Mouse (Mus musculus) MEL (cell line): ENCODE data around the gene Bbs12. TPM values are rescaled to one million over a fixed set of nuclear protein-coding genes. Genes with fewer than 3 reads are reported as not detected.

Source experiments
- DNase-seq: peaks from one replicate; pipeline ENCODE4 v3.0.0; 2011; ENCODE audit warnings: low read depth, low spot score
- H3K27ac ChIP-seq: 2 replicates; pipeline ENCODE4 v1.5.1; 2012; ENCODE audit warnings: low read depth, mild to moderate bottlenecking, control low read depth, low read length, moderate library complexity; ENCODE audit not compliant: control insufficient read depth
- H3K27me3 ChIP-seq, 2 experiments: fragments of 150-350 bp in 1 of 2; sonication (generic) in 1 of 2; 2 replicates each; pipeline ENCODE4 v1.6.1; 2012; ENCODE audit warnings: low read length in 2 of 2, mild to moderate bottlenecking in 2 of 2, improper control_type of control experiment in 1 of 2, moderate library complexity in 1 of 2; ENCODE audit not compliant: insufficient read depth in 2 of 2, control insufficient read depth in 1 of 2
- H3K36me3 ChIP-seq, 2 experiments: 2 replicates each; pipeline ENCODE4 v1.6.1; 2012 to 2014; ENCODE audit warnings: low read length in 2 of 2, improper control_type of control experiment in 1 of 2, inconsistent platforms in 1 of 2, mild to moderate bottlenecking in 1 of 2; ENCODE audit not compliant: insufficient read depth in 2 of 2, control insufficient read depth in 1 of 2
- H3K4me1 ChIP-seq, 2 experiments: fragments of 150-350 bp in 1 of 2; sonication (generic) in 1 of 2; 2 replicates each; pipeline ENCODE4 v1.6.1; 2012; ENCODE audit warnings: low read length in 2 of 2, improper control_type of control experiment in 1 of 2, mild to moderate bottlenecking in 1 of 2; ENCODE audit not compliant: insufficient read depth in 2 of 2, control insufficient read depth in 1 of 2
- H3K4me3 ChIP-seq, 2 experiments: fragments of 150-350 bp in 1 of 2; sonication (generic) in 1 of 2; 2 replicates each; pipeline ENCODE4 v1.5.1; 2012; ENCODE audit warnings: low read depth in 2 of 2, low read length in 2 of 2, mild to moderate bottlenecking in 2 of 2, moderate library complexity in 2 of 2, control low read depth in 1 of 2, improper control_type of control experiment in 1 of 2; ENCODE audit not compliant: control insufficient read depth in 1 of 2, insufficient read depth in 1 of 2
- H3K79me2 ChIP-seq: 2 replicates; pipeline ENCODE4 v1.6.1; 2012; ENCODE audit warnings: mild to moderate bottlenecking, low read length, moderate library complexity; ENCODE audit not compliant: control insufficient read depth, poor library complexity, insufficient read depth
- H3K9ac ChIP-seq: 2 replicates; pipeline ENCODE4 v1.6.1; 2012; ENCODE audit warnings: low read depth, mild to moderate bottlenecking, control low read depth, low read length, moderate library complexity; ENCODE audit not compliant: control insufficient read depth, poor library complexity, severe bottlenecking
- H3K9me3 ChIP-seq: fragments of 150-350 bp; sonication (generic); replicated peaks from 2 replicates; pipeline ENCODE4 v1.6.1; 2012; ENCODE audit warnings: mild to moderate bottlenecking, low read length, improper control_type of control experiment, moderate library complexity; ENCODE audit not compliant: insufficient read depth
- BHLHE40 ChIP-seq: IDR thresholded peaks from 2 replicates; pipeline ENCODE4 v1.6.1; 2012; ENCODE audit warnings: low read depth, mild to moderate bottlenecking, inconsistent platforms, low read length, improper control_type of control experiment, borderline replicate concordance
- E2F4 ChIP-seq: IDR thresholded peaks from 2 replicates; pipeline ENCODE4 v1.6.1; 2011; ENCODE audit warnings: low read depth, low read length, improper control_type of control experiment, borderline replicate concordance
- GABPA ChIP-seq: IDR thresholded peaks from 2 replicates; pipeline ENCODE4 v1.6.1; 2012; ENCODE audit warnings: low read depth, mild to moderate bottlenecking, inconsistent platforms, low read length, improper control_type of control experiment, moderate library complexity
- GATA1 ChIP-seq: IDR thresholded peaks from 2 replicates; pipeline ENCODE4 v1.6.1; 2011; ENCODE audit warnings: low read depth, low read length, improper control_type of control experiment
- HCFC1 ChIP-seq: IDR thresholded peaks from 2 replicates; pipeline ENCODE4 v1.6.1; 2012; ENCODE audit warnings: low read depth, mild to moderate bottlenecking, inconsistent platforms, low read length, improper control_type of control experiment, moderate library complexity
- JUND ChIP-seq: IDR thresholded peaks from 2 replicates; pipeline ENCODE4 v1.6.1; 2011; ENCODE audit warnings: low read depth, mild to moderate bottlenecking, improper control_type of control experiment, low read length
- KAT2A ChIP-seq: conservative IDR thresholded peaks from 2 replicates; pipeline ENCODE4 v1.6.1; 2012; ENCODE audit warnings: low read depth, low read length, improper control_type of control experiment, inconsistent platforms
- MAX ChIP-seq: IDR thresholded peaks from 2 replicates; pipeline ENCODE4 v1.6.1; 2011; ENCODE audit warnings: low read length, improper control_type of control experiment
- MEF2A ChIP-seq: IDR thresholded peaks from 2 replicates; pipeline ENCODE4 v1.6.1; 2014; ENCODE audit warnings: low read depth, mild to moderate bottlenecking, inconsistent platforms, low read length, improper control_type of control experiment; ENCODE audit not compliant: poor library complexity, insufficient replicate concordance, severe bottlenecking; ENCODE audit errors: extremely low read depth
- MXI1 ChIP-seq: IDR thresholded peaks from 2 replicates; pipeline ENCODE4 v1.6.1; 2011; ENCODE audit warnings: mild to moderate bottlenecking, low read depth, low read length, improper control_type of control experiment
- MYB ChIP-seq: IDR thresholded peaks from 2 replicates; pipeline ENCODE4 v1.6.1; 2011; ENCODE audit warnings: mild to moderate bottlenecking, low read depth, low read length, improper control_type of control experiment
- NELFE ChIP-seq: IDR thresholded peaks from 2 replicates; pipeline ENCODE4 v1.6.1; 2011; ENCODE audit warnings: low read depth, low read length, improper control_type of control experiment
- NRF1 ChIP-seq: IDR thresholded peaks from 2 replicates; pipeline ENCODE4 v1.6.1; 2014; ENCODE audit warnings: low read depth, mild to moderate bottlenecking, inconsistent platforms, low read length, improper control_type of control experiment, moderate library complexity; ENCODE audit not compliant: poor library complexity, insufficient read depth, severe bottlenecking
- POLR2AphosphoS2 ChIP-seq: IDR thresholded peaks from 2 replicates; pipeline ENCODE4 v1.6.1; 2011; ENCODE audit warnings: low read length, improper control_type of control experiment
- POLR2AphosphoS5 ChIP-seq: IDR thresholded peaks from 2 replicates; pipeline ENCODE4 v1.6.1; 2012; ENCODE audit warnings: low read depth, borderline replicate concordance, mild to moderate bottlenecking, inconsistent platforms, low read length, moderate library complexity, mixed read lengths
- RAD21 ChIP-seq: IDR thresholded peaks from 2 replicates; pipeline ENCODE4 v1.6.1; 2011; ENCODE audit warnings: mild to moderate bottlenecking, low read depth, low read length, improper control_type of control experiment
- SIN3A ChIP-seq: IDR thresholded peaks from 2 replicates; pipeline ENCODE4 v1.6.1; 2012; ENCODE audit warnings: low read length, improper control_type of control experiment, inconsistent platforms
- TAL1 ChIP-seq: IDR thresholded peaks from 2 replicates; pipeline ENCODE4 v1.6.1; 2012; ENCODE audit warnings: mild to moderate bottlenecking, inconsistent platforms, low read length, moderate library complexity, mixed read lengths
- UBTF ChIP-seq: IDR thresholded peaks from 2 replicates; pipeline ENCODE4 v1.6.1; 2012; ENCODE audit warnings: low read depth, mild to moderate bottlenecking, inconsistent platforms, low read length, improper control_type of control experiment, moderate library complexity, borderline replicate concordance; ENCODE audit not compliant: insufficient read depth
- USF2 ChIP-seq, 2 experiments: IDR thresholded peaks; 2 replicates each; pipeline ENCODE4 v1.6.1; 2011 to 2012; ENCODE audit warnings: improper control_type of control experiment in 2 of 2, low read length in 2 of 2, borderline replicate concordance in 1 of 2, inconsistent platforms in 1 of 2, low read depth in 1 of 2, mild to moderate bottlenecking in 1 of 2; ENCODE audit not compliant: insufficient read depth in 1 of 2
- ZC3H11A ChIP-seq: IDR thresholded peaks from 2 replicates; pipeline ENCODE4 v1.6.1; 2012; ENCODE audit warnings: low read depth, mild to moderate bottlenecking, inconsistent platforms, low read length, improper control_type of control experiment
- ZKSCAN1 ChIP-seq: IDR thresholded peaks from 2 replicates; pipeline ENCODE4 v1.6.1; 2012; ENCODE audit warnings: low read depth, mild to moderate bottlenecking, inconsistent platforms, low read length, improper control_type of control experiment, moderate library complexity
- ZNF384 ChIP-seq: IDR thresholded peaks from 2 replicates; pipeline ENCODE4 v1.6.1; 2012; ENCODE audit warnings: low read depth, mild to moderate bottlenecking, inconsistent platforms, low read length, improper control_type of control experiment
- polyA plus RNA-seq, 2 experiments: library from polyadenylated mRNA; stranded (reverse) in 1 of 2; unstranded in 1 of 2; fragments of >175 nt in 1 of 2; fragments of >200 nt in 1 of 2; gene quantifications; 2 replicates each; pipeline versions ENCODE4 v1.2.1 to v1.2.4; 2012; ENCODE audit warnings: low replicate concordance in 2 of 2, low read depth in 1 of 2; ENCODE audit not compliant: insufficient read length in 2 of 2, insufficient read depth in 1 of 2, missing spikeins in 1 of 2
- total RNA-seq: library from RNA; depleted of rRNA; stranded (reverse); fragments of 300-350 nt; gene quantifications from 2 replicates; pipeline ENCODE4 v1.2.3, GENCODE M21; 2012

Bbs12 gene
- total and polyA plus RNA-seq, 3 experiments, result 5.7 to 7.1 TPM; not detected in 1

GRCm38 (mm10) chr3:37290881-37291541 lies 21.3 kb upstream of the Bbs12 start:
- DNase-seq, result no peak
- Histone ChIP-seq H3K9me3 (no peaks in the 10 kb centered on the region), H3K36me3 (no peaks in the 10 kb centered on the region), H3K4me3 (no peak overlapping the region), H3K27ac (no peak overlapping the region)
- TF ChIP-seq POLR2AphosphoS5 (no peak), SIN3A (no peak), UBTF (no peak), ZKSCAN1 (no peak), KAT2A (no peak), RAD21 (no peak), POLR2AphosphoS2 (no peak), MAX (no peak), ZNF384 (no peak), USF2 (IDR thresholded peaks at IDR 0.05; ENCODE audit: borderline replicate concordance in 1 of 2, insufficient read depth in 1 of 2, low read depth in 1 of 2, low read length in 2 of 2) (no peak), GATA1 (no peak), MYB (no peak)
- TF ChIP-seq, all 39 proteins: peak for 0
- no peak overlapping the region for H3K9ac ChIP-seq
- no peaks in the 10 kb centered on the region for H3K4me1 ChIP-seq
- H3K79me2 ChIP-seq, result no peaks in the 10 kb centered on the region
- H3K27me3 ChIP-seq, result no peaks in the 10 kb centered on the region; a peak in 1 of 4 replicates

- no peak overlapping the region for H3K4me3 ChIP-seq
- TF ChIP-seq RAD21 (no peak), E2F4 (no peak), GABPA (no peak), JUND (no peak), MXI1 (no peak), ZC3H11A (no peak), MEF2A (no peak), ZKSCAN1 (no peak), POLR2AphosphoS2 (no peak), SIN3A (no peak), USF2 (IDR thresholded peaks at IDR 0.05; ENCODE audit: borderline replicate concordance in 1 of 2, insufficient read depth in 1 of 2, low read depth in 1 of 2, low read length in 2 of 2) (no peak), BHLHE40 (no peak), TAL1 (no peak), NELFE (no peak), ZNF384 (no peak), NRF1 (no peak), HCFC1 (no peak), KAT2A (no peak)
- no peak overlapping the region for H3K27ac ChIP-seq
- no peaks in the 10 kb centered on the region for H3K79me2 ChIP-seq
- no peak for DNase-seq
- no peaks in the 10 kb centered on the region for H3K4me1 ChIP-seq
- H3K36me3 ChIP-seq, result no peaks in the 10 kb centered on the region
- no peaks in the 10 kb centered on the region; a peak in 1 of 4 replicates for H3K27me3 ChIP-seq
- no peak overlapping the region for H3K9ac ChIP-seq
- H3K9me3 ChIP-seq, result no peaks in the 10 kb centered on the region
These were observed 20.4 kb upstream of the Bbs12 start for GRCm38 (mm10) chr3:37291929-37292328.
